Mouse (Mus musculus) mouse embryonic stem cell (cell line): ENCODE measurements at regions not wholly inside any gene's neighbourhood (a gene's known extent, or its start where the extent isn't known, plus 50 kb on each side); places are given as distances from the start of the nearest gene placed in this dataset.

Experiments used
- in situ Hi-C, 2 experiments: fragments of 300-500 bp; cut with MboI; formaldehyde crosslinking; loops; 1 replicate in 1 of 2; 3 replicates in 1 of 2; pipeline ENCODE4 v1.14.3; 2019 to 2020; ENCODE audit warnings: low sequenced_read_pairs in 2 of 2, low pct_unique_long_range_greater_than_20kb in 1 of 2, mixed read lengths in 1 of 2; ENCODE audit not compliant: unreplicated experiment in 1 of 2

DNA sequence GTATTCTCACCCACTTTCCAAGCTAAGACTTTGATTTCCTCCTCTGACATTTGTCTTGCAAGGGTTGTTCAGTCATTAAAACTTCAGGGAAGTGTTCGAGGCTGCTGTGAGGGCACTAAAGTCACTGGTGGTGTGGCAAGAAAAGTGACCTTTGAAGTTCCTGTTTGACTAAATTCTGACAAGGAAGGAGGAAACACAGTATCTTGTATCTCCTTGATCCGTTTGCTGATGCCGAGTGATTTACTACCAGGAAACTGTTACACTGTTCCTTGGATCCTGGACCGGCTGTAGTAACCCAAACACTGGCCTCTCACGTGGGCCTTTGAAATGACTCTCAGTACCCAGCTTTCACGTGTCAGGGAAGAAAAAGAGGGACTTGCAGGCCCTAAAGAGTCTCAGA is 53.5 kb upstream of the Ralgapa2 start:
- in situ Hi-C loops, result no loop called here

DNA sequence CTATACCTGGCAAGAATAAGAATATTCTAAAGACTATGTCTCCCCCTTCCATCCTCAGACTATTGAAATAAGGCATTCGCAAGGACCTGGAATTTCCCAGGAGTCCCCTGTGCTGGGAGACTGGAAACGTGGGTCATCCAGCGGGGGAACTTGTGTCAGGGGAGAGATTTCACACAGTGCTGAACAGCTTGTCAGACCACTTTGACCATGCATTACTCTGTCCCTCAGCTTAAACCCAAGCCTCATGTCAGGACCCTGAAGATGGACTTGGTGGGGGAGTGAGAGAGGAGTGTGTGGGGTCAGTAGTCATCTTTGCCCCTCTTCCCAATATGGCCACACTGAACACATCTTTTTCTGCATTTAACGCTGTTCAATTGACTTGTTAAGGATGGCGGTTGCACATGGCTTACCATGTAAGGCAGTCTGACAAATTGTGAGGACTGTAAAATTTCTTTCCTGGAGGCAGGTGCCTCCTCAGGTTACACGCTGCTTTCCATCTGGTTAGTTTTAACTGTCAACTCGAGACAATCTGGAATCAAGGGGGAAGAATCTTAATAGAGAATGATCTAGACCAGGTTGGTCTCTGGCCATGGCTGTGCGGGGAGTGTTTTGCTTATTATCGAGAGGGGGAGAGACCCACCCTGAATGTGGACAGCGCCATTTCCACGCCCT is 56.2 kb upstream of the Ralgapa2 start:
- in situ Hi-C loops, result no loop called here

DNA sequence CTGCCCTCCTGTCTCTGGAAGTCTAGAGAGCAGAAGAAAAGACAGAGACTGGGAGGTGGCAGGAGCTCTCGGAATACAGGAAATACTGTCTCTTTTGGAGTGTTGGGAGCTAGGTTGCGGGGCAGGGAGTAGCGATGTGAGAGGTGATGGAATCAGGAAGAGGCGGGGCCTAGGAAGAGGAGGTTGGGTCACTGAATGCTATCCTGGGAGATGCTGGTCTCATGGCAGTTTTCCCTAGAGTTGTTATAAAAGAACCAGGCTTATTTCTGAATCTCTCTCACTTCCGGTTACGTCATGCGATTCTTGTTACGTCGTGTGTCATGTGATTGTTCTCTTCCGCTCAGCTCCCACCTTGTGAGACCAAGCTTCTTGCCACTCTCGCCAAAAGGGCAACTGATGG is 58.9 kb upstream of the Ralgapa2 start:
- in situ Hi-C loops, result no loop called here

DNA sequence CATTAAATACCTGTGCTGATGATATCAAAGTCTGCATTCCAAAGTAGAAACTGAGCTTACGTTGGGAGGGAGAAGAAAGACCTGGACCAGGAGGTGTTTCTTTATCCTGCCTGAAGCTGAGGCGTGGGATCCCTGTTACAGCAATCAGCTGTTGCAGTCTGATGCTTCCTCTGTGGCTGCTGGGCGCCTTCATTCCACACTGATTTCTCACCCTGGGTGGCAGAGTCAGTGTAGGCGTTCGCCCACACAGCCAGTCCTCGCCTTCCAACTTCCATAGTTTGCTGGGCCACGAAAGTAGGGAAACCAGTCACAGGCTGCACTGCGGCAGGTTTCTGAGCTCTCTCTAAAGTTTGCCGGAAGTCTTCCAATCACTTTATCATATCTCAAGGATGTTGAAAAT is 59.7 kb upstream of the Ralgapa2 start:
- in situ Hi-C loops, result no loop called here

DNA sequence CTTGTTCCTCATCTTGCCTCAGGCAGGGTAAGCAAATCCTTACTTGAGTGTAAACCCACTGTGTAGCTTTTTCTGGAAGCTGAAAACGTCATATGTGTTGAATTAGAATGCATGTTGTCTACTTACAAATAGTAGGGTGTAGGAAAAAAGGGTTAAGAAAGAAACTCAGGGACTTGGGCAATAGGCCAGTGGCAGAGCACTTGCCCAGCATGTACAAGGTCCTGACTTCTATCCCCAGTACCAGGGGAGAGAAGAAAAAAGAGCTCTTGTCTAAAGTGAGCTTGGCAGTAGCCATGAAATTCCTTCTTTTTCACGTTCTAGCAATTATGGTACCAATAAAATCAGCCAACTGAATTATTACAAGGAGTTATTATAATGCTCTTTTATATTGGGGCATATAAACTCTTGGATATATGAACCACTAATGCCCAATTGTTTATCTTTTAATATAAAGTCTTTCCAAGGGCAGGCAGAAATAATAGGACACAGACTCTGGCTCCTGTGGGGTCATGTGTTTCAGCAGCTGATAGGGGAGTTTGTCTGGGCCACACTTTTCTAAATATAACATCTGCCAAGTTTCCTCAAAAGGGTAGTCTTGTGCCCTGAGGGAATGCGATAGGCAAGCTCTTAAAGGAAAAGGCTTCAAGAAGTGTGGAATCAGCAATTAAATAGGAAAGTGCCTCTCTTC is 63.6 kb upstream of the Ralgapa2 start:
- in situ Hi-C loops, result no loop called here

DNA sequence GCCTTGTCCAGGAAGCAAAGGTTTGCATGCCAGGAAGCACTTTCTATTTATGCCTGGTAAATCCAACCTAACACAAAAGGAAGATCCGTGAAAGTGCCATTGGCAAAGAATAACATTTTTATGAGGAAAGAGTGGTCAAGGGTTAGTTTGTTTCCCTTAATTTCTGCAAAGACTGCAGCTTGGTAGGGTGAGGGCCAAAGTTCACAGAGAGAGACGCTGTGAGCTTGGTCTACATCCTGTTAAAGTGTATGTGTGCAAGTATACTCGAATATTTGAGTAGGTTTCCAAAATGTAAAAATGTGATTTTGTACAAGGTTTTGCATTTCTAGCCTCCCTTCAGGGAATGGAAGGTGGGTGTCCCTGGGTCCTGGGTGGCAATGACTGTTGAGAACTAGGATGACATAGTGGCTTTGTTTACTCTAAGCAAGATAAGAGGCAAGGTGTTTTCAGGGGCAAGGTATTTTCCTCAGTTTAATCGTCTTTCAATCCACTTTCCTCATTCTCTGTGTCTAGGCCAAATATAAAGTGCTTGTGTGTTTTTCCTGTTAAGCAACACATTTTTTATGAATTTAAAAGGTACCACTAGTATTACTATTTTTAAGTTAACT is 64.3 kb upstream of the Ralgapa2 start:
- in situ Hi-C loops, result no loop called here

DNA sequence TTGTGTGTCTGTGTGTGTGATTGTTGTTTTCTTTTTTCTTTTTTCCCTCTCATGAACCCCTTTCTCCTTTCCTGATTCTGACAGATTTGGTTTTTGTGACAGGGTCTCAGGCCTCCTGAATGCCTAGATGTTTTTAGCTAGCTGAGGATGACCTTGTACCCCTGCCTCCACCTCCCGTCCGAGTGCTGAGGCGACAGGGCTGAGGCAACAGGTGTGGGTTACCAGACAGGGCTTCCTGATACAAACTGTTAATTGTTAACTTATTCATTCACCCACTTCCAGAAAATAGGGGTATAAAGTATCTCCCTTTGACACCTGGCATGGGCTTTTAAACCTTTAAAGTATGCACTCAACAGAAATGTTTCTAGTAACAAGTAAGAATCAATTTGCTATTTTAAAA is 65.0 kb upstream of the Ralgapa2 start:
- in situ Hi-C loops, result no loop called here

DNA sequence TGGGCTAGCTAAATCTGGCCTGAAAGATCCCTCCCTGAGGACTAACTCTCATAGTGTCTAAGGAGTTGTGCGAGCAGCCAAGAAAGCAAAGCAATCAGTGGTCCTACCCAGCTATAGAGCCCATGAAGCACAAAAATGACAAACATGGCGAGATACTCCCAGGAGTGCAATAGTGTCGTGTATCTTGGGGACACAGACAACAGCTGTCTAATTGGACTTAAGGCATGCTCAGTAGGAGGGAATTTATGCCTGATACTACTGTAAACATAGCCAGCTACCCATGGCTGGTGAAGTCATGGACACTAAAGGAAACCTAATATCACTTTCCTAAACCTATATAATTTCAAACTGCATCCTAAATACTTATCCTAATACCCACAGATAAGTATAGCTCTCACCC is 69.1 kb upstream of the Ralgapa2 start:
- in situ Hi-C loops, result no loop called here

DNA sequence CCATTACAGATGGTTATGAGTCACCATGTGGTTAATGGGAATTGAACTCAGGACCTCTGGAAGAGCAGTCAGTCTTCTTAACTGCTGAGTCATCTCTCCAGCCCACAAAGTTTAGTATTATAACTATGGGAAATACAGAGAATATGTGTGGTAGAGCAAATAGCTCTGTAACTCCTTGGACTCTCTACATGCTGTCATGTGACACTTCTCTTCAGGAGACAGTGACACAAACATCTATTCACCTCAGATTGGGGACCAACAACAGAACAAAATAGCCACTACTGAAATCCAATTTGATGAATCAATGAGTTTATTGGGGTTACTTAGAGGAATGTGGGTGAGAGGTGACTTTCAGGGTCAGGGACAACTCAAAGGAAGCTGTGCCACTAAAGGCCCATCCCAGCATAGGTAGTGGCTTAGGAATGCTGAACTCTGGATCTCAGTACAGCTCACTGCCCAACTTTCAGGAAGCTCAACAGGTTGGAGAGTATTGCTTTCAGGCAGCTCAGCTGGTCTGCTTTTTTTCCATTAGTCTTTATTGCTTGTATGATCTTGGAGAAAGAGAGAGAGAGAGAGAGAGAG is 71.8 kb upstream of the Ralgapa2 start:
- in situ Hi-C loops, result no loop called here

DNA sequence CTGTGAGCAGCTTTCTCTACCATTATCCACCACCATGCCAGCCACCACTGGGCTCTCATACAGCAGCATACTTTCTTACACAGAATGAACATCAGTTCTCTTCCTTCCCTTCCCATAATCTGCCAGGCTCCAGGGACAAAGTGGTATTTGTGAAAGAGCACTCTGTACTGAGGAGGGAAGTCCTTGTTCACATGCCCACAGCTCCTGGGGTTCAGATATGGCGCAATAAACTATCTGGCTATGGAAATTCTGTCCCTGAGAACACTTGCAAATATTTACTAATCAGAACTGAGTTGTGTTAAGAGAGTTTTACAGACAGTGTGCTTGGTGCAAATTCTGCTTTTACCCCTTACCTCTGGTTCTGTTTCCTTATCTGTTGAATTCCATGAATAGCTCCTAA is 74.2 kb upstream of the Ralgapa2 start:
- in situ Hi-C loops, result no loop called here

DNA sequence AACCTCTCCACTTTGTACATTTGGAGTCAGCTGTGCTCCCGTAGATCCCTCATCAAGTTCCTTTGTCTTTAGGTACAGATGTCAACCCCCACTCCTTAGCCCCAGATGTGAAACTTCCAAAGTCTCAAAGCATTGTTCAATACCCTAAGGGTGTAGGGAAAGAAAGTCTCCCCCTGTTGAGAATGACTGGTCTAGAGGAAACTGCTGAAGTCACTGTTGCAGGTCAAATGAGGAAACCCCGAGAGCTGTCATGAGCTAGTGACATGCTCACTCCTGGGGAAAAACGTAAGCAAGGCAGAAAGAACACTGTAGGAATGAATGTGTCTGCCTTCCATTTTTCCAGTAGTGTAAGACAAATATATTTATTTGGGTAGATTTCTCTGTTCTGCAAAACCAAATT is 74.8 kb upstream of the Ralgapa2 start:
- in situ Hi-C loops, result no loop called here

DNA sequence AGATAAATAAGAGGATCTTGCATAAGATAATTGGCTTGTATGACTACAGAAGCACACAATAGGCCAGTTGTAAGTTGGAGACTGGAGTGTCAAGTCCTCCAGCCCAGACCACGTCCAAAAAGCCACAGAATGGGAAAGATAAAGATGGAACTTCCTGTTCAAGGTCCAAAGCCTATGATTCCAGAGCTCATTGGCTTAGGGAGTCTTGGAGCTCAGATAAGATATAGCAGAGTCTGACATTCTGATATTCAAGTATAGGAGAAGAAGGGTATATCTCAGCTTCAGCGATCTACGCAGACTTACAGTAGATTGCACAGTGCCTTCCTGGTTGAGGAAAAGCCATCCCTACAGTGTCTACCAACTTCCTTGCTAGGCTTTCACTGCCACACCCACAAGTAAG is 77.7 kb upstream of the Ralgapa2 start:
- in situ Hi-C loops, result no loop called here

DNA sequence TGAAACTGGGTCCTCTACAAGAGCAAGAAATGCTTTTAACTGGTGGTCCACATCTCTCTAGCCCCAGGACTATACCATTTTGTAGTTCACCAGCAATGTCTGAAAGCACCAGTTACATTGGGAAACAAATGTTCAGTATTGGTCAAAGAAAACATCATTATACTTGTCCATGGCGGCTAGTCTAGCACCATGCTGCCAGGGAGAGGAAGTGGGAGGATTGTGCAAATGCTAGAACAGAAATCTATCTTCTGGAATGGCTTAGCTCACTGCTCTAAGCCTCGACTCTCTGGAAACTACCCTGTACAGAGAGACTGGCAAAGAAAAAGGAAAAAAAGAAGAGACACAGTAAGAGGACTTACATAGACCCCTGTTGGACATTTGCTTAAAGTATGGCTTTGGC is 81.1 kb upstream of the Ralgapa2 start:
- in situ Hi-C loops, result no loop called here

DNA sequence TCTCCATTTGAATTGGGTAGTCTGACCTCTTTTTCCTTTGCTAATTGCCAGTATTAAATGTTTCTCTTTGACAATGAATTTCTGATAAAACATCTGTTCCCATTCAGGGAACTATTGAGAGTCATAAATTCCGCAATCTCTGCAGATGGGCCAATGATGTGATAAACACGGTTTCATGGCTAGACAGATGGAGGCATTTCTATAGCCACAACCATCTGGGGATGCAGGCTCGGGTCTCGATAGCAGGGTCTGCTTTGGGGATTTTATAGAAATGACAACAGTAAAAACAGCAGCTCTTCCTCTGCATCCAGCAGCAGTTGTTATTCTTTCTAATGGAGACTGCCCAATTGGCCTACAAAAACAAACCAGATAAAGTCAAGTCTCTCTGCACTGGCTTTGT is 82.1 kb upstream of the Ralgapa2 start:
- in situ Hi-C loops, result no loop called here

DNA sequence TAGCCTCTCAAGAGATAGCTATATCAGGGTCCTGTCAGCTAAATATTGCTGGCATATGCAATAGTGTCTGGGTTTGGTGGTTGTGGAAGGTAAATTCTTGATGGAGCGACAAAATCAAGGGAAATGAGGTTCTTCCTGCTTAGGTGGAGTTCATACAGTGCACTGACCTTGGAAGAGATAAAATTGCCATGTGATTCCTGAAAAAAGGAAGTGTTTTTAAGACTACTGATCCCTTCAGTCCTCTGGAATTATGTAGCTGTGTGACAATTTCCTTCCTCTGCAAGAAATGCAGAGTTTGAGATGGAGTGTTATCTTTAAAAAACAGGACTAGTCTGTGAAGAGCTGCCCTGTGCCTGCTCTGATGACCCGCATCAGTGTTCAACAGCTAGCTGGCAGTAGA is 83.5 kb upstream of the Ralgapa2 start:
- in situ Hi-C loops, result no loop called here

DNA sequence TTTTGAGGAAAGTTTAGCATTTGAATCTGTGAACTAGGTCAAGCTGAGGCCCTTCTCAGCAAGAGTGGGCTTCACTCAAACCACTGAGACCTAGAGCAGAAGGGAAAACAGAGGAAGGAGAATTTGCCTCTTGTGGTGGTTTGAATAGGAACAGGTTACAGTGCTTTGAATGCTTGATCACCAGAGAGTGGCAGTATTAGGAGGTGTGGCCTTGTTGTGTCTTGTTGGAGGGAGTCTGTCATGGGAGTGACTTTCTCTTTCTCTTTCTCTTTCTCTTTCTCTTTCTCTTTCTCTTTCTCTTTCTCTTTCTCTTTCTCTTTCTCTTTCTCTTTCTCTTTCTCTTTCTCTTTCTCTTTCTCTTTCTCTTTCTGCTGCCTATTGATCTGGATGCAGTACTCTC is 94.0 kb upstream of the Ralgapa2 start:
- in situ Hi-C loops, result loop anchor here in 1 of 2 experiments (25.0 kb wide), 1 partner anchor 644 kb away; no protein-coding TSS in a partner anchor

DNA sequence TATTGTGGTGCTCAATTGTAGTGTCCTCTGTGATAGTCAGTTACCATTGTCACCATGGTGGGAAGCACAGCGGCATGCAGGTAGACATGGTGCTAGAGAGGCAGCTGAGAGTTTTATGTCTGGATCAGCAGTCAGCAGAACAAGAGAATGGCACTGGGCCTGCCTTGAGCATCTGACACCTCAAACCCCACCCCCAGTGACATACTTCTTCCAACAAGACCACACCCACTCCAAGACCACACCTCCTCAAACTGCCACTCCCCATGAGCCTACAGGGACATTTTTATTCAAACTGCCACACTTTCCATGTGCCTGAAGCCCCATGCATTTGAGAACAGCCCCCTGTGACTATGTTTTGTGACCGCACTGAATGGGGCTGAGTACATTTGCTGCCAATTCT is 98.8 kb upstream of the Ralgapa2 start:
- in situ Hi-C loops, result loop anchor here (5.0 to 25.0 kb wide), 4 partner anchors 136 to 649 kb away; no protein-coding TSS in a partner anchor

DNA sequence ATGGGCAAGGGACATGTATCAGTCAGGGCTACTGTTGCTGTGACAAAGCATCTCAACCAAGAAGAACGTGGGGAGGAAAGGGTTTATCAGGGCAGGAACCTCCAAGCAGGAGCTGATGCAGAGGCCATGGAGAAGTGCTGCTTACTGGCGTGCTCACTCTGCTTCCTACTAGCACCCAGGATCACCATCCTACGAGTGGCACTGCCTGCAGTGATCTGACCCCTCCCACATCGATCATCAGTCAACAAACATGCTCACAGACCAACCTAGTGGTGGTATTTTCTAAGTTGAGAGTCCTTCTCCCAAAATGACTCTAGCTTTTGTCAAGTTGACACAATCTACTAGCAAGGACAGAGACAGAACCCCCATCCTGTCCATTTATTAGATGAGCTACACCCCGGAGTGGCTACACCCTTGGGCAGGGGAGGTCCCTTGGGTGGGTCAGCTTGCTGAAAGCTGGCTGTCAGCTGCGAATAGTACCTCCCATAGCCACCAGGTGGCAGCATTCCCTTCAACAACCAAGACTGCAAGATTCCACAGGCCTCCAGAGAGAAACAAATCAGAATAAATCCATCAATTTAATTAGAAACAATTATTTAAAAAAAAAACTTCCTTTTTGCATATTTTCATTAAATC is 99.9 kb upstream of the Ralgapa2 start:
- in situ Hi-C loops, result loop anchor here (5.0 to 25.0 kb wide), 4 partner anchors 137 to 650 kb away; no protein-coding TSS in a partner anchor
